Mouse (Mus musculus): ENCODE data around the gene Hoxa2. TPM values are rescaled to one million over a fixed set of nuclear protein-coding genes. Genes with fewer than 3 reads are reported as not detected.

Hoxa2 gene
- total and polyA plus RNA-seq, 3 experiments: 0.11 to 0.84 (median 0.21) TPM

- H3K27ac ChIP-seq: no peak overlapping the region
- no peak overlapping the region for H3K4me3 ChIP-seq
- WGBS: 78% methylated on average over 9 of the region's 9 CpGs
- H3K4me1 ChIP-seq (ENCODE audit: control insufficient read depth, insufficient read depth, low read length): no peaks in the 10 kb centered on the region
- TF ChIP-seq EP300 (IDR thresholded peaks at IDR 0.05; ENCODE audit: insufficient read depth, low read depth, low read length) (no peak), CTCF (IDR thresholded peaks at IDR 0.05) (no peak), POLR2A (IDR thresholded peaks at IDR 0.05; ENCODE audit: insufficient read depth, low read depth, low read length) (no peak)
- no peaks in the 10 kb centered on the region for H3K27me3 ChIP-seq (ENCODE audit: control insufficient read depth, insufficient read depth, low read length)
- intact Hi-C loops (cut with DNase I): no loop called here
- H3K36me3 ChIP-seq (ENCODE audit: control insufficient read depth, insufficient read depth, low read length): no peaks in the 10 kb centered on the region
- DNase-seq: no peak
- no peak overlapping the region for H3K9ac ChIP-seq (ENCODE audit: low read depth, low read length)
- no peaks in the 10 kb centered on the region for H3K79me2 ChIP-seq (replicated peaks; ENCODE audit: control insufficient read depth, insufficient read depth, low read length)
These were observed 26.6 kb downstream of the Hoxa2 start for GRCm38 (mm10) chr6:52137841-52138535.

- Histone ChIP-seq H3K27ac (no peak overlapping the region), H3K9ac (ENCODE audit: low read depth, low read length) (no peak overlapping the region)
- TF ChIP-seq POLR2A (IDR thresholded peaks at IDR 0.05; ENCODE audit: insufficient read depth, low read depth, low read length): no peak
- TF ChIP-seq EP300 (IDR thresholded peaks at IDR 0.05; ENCODE audit: insufficient read depth, low read depth, low read length): no peak
- TF ChIP-seq CTCF (IDR thresholded peaks at IDR 0.05): no peak
These were observed 41.0 kb downstream of the Hoxa2 start for GRCm38 (mm10) chr6:52123673-52124072.

GRCm38 (mm10) chr6:52121173-52121572 lies 43.5 kb downstream of the Hoxa2 start:
- Histone ChIP-seq H3K27ac (no peak overlapping the region), H3K36me3 (ENCODE audit: control insufficient read depth, insufficient read depth, low read length) (no peaks in the 10 kb centered on the region), H3K27me3 (ENCODE audit: control insufficient read depth, insufficient read depth, low read length) (no peaks in the 10 kb centered on the region), H3K9ac (ENCODE audit: low read depth, low read length) (no peak overlapping the region), H3K4me1 (ENCODE audit: control insufficient read depth, insufficient read depth, low read length) (no peaks in the 10 kb centered on the region), H3K4me3 (no peak overlapping the region), H3K79me2 (replicated peaks; ENCODE audit: control insufficient read depth, insufficient read depth, low read length) (no peaks in the 10 kb centered on the region)
- TF ChIP-seq EP300 (IDR thresholded peaks at IDR 0.05; ENCODE audit: insufficient read depth, low read depth, low read length) (no peak), CTCF (IDR thresholded peaks at IDR 0.05) (no peak), POLR2A (IDR thresholded peaks at IDR 0.05; ENCODE audit: insufficient read depth, low read depth, low read length) (no peak)
- no peak for DNase-seq
- 45% methylated on average over 3 of the region's 3 CpGs for WGBS
- intact Hi-C loops (cut with DNase I): no loop called here

More at GRCm38 (mm10) chr6:52123673-52124072, 41.0 kb downstream of the Hoxa2 start:
- intact Hi-C loops (cut with DNase I): no loop called here
- H3K79me2 ChIP-seq (replicated peaks; ENCODE audit: control insufficient read depth, insufficient read depth, low read length): no peaks in the 10 kb centered on the region
- no peaks in the 10 kb centered on the region for H3K27me3 ChIP-seq (ENCODE audit: control insufficient read depth, insufficient read depth, low read length)
- 79% methylated on average over 4 of the region's 4 CpGs for WGBS
- H3K36me3 ChIP-seq (ENCODE audit: control insufficient read depth, insufficient read depth, low read length): no peaks in the 10 kb centered on the region
- no peaks in the 10 kb centered on the region for H3K4me1 ChIP-seq (ENCODE audit: control insufficient read depth, insufficient read depth, low read length)
- H3K4me3 ChIP-seq: no peak overlapping the region
- DNase-seq: no peak

GRCm38 (mm10) chr6:52118903-52119635 lies 45.6 kb downstream of the Hoxa2 start:
- Histone ChIP-seq H3K79me2 (replicated peaks; ENCODE audit: control insufficient read depth, insufficient read depth, low read length) (no peaks in the 10 kb centered on the region), H3K36me3 (ENCODE audit: control insufficient read depth, insufficient read depth, low read length) (no peaks in the 10 kb centered on the region), H3K27me3 (ENCODE audit: control insufficient read depth, insufficient read depth, low read length) (peaks cover 1% of the 10 kb centered on the region; the same call in 1 of the 2 replicates), H3K27ac (no peak overlapping the region), H3K4me1 (ENCODE audit: control insufficient read depth, insufficient read depth, low read length) (no peaks in the 10 kb centered on the region), H3K9ac (ENCODE audit: low read depth, low read length) (no peak overlapping the region), H3K4me3 (no peak overlapping the region)
- intact Hi-C loops (cut with DNase I): no loop called here
- WGBS: 49% methylated on average over 6 of the region's 6 CpGs
- DNase-seq: no peak
- TF ChIP-seq CTCF (IDR thresholded peaks at IDR 0.05) (no peak), POLR2A (IDR thresholded peaks at IDR 0.05; ENCODE audit: insufficient read depth, low read depth, low read length) (no peak), EP300 (IDR thresholded peaks at IDR 0.05; ENCODE audit: insufficient read depth, low read depth, low read length) (no peak)

- no peak overlapping the region for H3K4me3 ChIP-seq
- intact Hi-C loops (cut with DNase I): no loop called here
- H3K79me2 ChIP-seq (replicated peaks; ENCODE audit: control insufficient read depth, insufficient read depth, low read length): no peaks in the 10 kb centered on the region
- H3K4me1 ChIP-seq (ENCODE audit: control insufficient read depth, insufficient read depth, low read length): no peaks in the 10 kb centered on the region
- no peak overlapping the region for H3K9ac ChIP-seq (ENCODE audit: low read depth, low read length)
- DNase-seq: no peak
- H3K27me3 ChIP-seq (ENCODE audit: control insufficient read depth, insufficient read depth, low read length): peaks cover 1% of the 10 kb centered on the region; the same call in 1 of the 2 replicates
- 18% methylated on average over 5 of the region's 5 CpGs for WGBS
- no peaks in the 10 kb centered on the region for H3K36me3 ChIP-seq (ENCODE audit: control insufficient read depth, insufficient read depth, low read length)
- H3K27ac ChIP-seq: no peak overlapping the region
- TF ChIP-seq CTCF (IDR thresholded peaks at IDR 0.05) (no peak), EP300 (IDR thresholded peaks at IDR 0.05; ENCODE audit: insufficient read depth, low read depth, low read length) (no peak), POLR2A (IDR thresholded peaks at IDR 0.05; ENCODE audit: insufficient read depth, low read depth, low read length) (no peak)
These were observed 48.7 kb downstream of the Hoxa2 start for GRCm38 (mm10) chr6:52115899-52116298.

Other genes starting within 250 kb of the Hoxa2 start
- 1 to 10 TPM; 8.6 to 8.9 TPM for gene Skap2, start 152.3 kb downstream of the Hoxa2 start, total RNA-seq (2021)
- gene Skap2, start 152.3 kb downstream of the Hoxa2 start, polyA plus RNA-seq (2012; rRNA removed): 5.0 and 6.7 TPM in 2 replicates
- under 1 TPM in 1 of 2 experiments, not detected in 1; 0.20 TPM for gene Hoxa1, start 6.5 kb downstream of the Hoxa2 start, total RNA-seq (2021)
- gene Hoxa1, start 6.5 kb downstream of the Hoxa2 start, polyA plus RNA-seq (2012; rRNA removed): 0.32 and 0.43 TPM in 2 replicates
- not detected for gene 5730596B20Rik, start 12.7 kb upstream of the Hoxa2 start, total RNA-seq (2021)
- not detected in 2 replicates for gene 5730596B20Rik, start 12.7 kb upstream of the Hoxa2 start, polyA plus RNA-seq (2012; rRNA removed)
- under 1 TPM; 0.14 to 0.34 TPM for gene Hoxa4, start 26.9 kb upstream of the Hoxa2 start, total RNA-seq (2021)
- 0.76 and 0.84 TPM in 2 replicates for gene Hoxa4, start 26.9 kb upstream of the Hoxa2 start, polyA plus RNA-seq (2012; rRNA removed)
- gene Hoxa5, start 39.8 kb upstream of the Hoxa2 start, total RNA-seq (2021): under 1 TPM; 0.26 to 0.45 TPM
- 0.94 and 0.96 TPM in 2 replicates for gene Hoxa5, start 39.8 kb upstream of the Hoxa2 start, polyA plus RNA-seq (2012; rRNA removed)
- gene Hoxa6, start 43.9 kb upstream of the Hoxa2 start, total RNA-seq (2021): not detected
- not detected in 2 replicates for gene Hoxa6, start 43.9 kb upstream of the Hoxa2 start, polyA plus RNA-seq (2012; rRNA removed)
- gene Hoxa3, start 48.5 kb upstream of the Hoxa2 start, total RNA-seq (2021): under 1 TPM; 0.55 to 0.76 TPM
- gene Hoxa3, start 48.5 kb upstream of the Hoxa2 start, polyA plus RNA-seq (2012; rRNA removed): 0.53 and 1.3 TPM in 2 replicates
- gene Gm28308, start 48.5 kb upstream of the Hoxa2 start, total RNA-seq (2021): not detected
- not detected in 2 replicates for gene Gm28308, start 48.5 kb upstream of the Hoxa2 start, polyA plus RNA-seq (2012; rRNA removed)
- under 1 TPM; 0.25 to 0.50 TPM for gene Hoxa7, start 57.0 kb upstream of the Hoxa2 start, total RNA-seq (2021)
- 0.26 and 0.31 TPM in 2 replicates for gene Hoxa7, start 57.0 kb upstream of the Hoxa2 start, polyA plus RNA-seq (2012; rRNA removed)
- not detected for gene Hoxa9, start 66.3 kb upstream of the Hoxa2 start, total RNA-seq (2021)
- gene Hoxa9, start 66.3 kb upstream of the Hoxa2 start, polyA plus RNA-seq (2012; rRNA removed): 0.04 and 0.06 TPM in 2 replicates
- not detected for gene Hoxa10, start 76.0 kb upstream of the Hoxa2 start, total RNA-seq (2021)
- gene Hoxa10, start 76.0 kb upstream of the Hoxa2 start, polyA plus RNA-seq (2012; rRNA removed): not detected in 2 replicates
- not detected for gene Hoxa11, start 81.0 kb upstream of the Hoxa2 start, total RNA-seq (2021)
- not detected in 2 replicates for gene Hoxa11, start 81.0 kb upstream of the Hoxa2 start, polyA plus RNA-seq (2012; rRNA removed)
- not detected for gene Hoxa13, start 96.0 kb upstream of the Hoxa2 start, total RNA-seq (2021)
- not detected in 2 replicates for gene Hoxa13, start 96.0 kb upstream of the Hoxa2 start, polyA plus RNA-seq (2012; rRNA removed)
- gene Evx1, start 148.7 kb upstream of the Hoxa2 start, total RNA-seq (2021): not detected
- not detected in 2 replicates for gene Evx1, start 148.7 kb upstream of the Hoxa2 start, polyA plus RNA-seq (2012; rRNA removed)

Data from heart, adult 2 months (tissue).